Mouse (Mus musculus) neural tube, embryonic 11.5 days (tissue): ENCODE results near the gene Top1. TPM values are rescaled to one million over a fixed set of nuclear protein-coding genes. Genes with fewer than 3 reads are reported as not detected.

Experiments
- ATAC-seq: fragments of 200-750 bp; cut with Nextera tagmentation; 2 replicates; pipeline ENCODE4 v1.8.0; 2017; ENCODE audit warnings: moderate number of reproducible peaks, mild to moderate bottlenecking, moderate TSS enrichment, moderate library complexity; ENCODE audit not compliant: insufficient read depth, low FRiP score, low TSS enrichment
- DNase-seq: peaks from one replicate; pipeline ENCODE4 v3.0.0-alpha.2; 2015; ENCODE audit warnings: low spot score
- H3K27ac ChIP-seq: fragments of 300-500 bp; sonication (generic); 2 replicates; pipeline ENCODE4 v1.5.1; 2014; ENCODE audit warnings: low read depth, mild to moderate bottlenecking, low read length
- H3K27me3 ChIP-seq: fragments of 300-500 bp; sonication (generic); 2 replicates; pipeline ENCODE4 v1.6.1; 2014; ENCODE audit warnings: mild to moderate bottlenecking, low read length, mixed read lengths; ENCODE audit not compliant: control insufficient read depth, insufficient read depth
- H3K36me3 ChIP-seq: fragments of 300-500 bp; sonication (generic); 2 replicates; pipeline ENCODE4 v1.6.1; 2014; ENCODE audit warnings: mild to moderate bottlenecking, low read length, moderate library complexity, mixed read lengths; ENCODE audit not compliant: control insufficient read depth, insufficient read depth
- H3K4me1 ChIP-seq: fragments of 300-500 bp; sonication (generic); 2 replicates; pipeline ENCODE4 v1.6.1; 2014; ENCODE audit warnings: low read length, mixed read lengths; ENCODE audit not compliant: control insufficient read depth, insufficient read depth
- H3K4me2 ChIP-seq: fragments of 300-500 bp; sonication (generic); 2 replicates; pipeline ENCODE4 v1.6.1; 2014; ENCODE audit warnings: low read depth, mild to moderate bottlenecking, moderate library complexity
- H3K4me3 ChIP-seq: fragments of 300-500 bp; sonication (generic); 2 replicates; pipeline ENCODE4 v1.5.1; 2014; ENCODE audit warnings: low read depth, low read length
- H3K9ac ChIP-seq: fragments of 300-500 bp; sonication (generic); 2 replicates; pipeline ENCODE4 v1.6.1; 2014; ENCODE audit warnings: mild to moderate bottlenecking, low read length
- H3K9me3 ChIP-seq: fragments of 300-500 bp; sonication (generic); 2 replicates; pipeline ENCODE4 v1.6.1; 2016; ENCODE audit warnings: low read length; ENCODE audit not compliant: control insufficient read depth
- WGBS: fragments of 180-500 bp; shearing (Covaris S2); extraction: QIAGEN DNeasy Blood & Tissue Kit; methylation state at CpG from one replicate; pipeline ENCODE4 v1.1.7; 2014; 5-methylcytosine and 5-hydroxymethylcytosine counted together
- polyA plus RNA-seq: library from polyadenylated mRNA; unstranded; fragments of >200 nt; fragmentation: Nextera tagmentation; extraction: Ambion mirVana; gene quantifications from 2 replicates; pipeline ENCODE4 v1.2.1, GENCODE M21; 2014

The Top1 gene
- 101 and 105 TPM in 2 replicates for polyA plus RNA-seq

GRCm38 (mm10) chr2:160645614-160646137 is at the start of gene Top1:
Gene Top1 (plus strand): TSS chr2:160645888.
- Histone ChIP-seq H3K27me3 (no peaks in the 10 kb centered on the region), H3K36me3 (no peaks in the 10 kb centered on the region), H3K4me2 (peak within 1 kb of the TSS; percentile 42), H3K9ac (peak within 1 kb of the TSS; percentile 100), H3K9me3 (no peaks in the 10 kb centered on the region), H3K4me1 (peaks cover 13% of the 10 kb centered on the region), H3K4me3 (peak within 1 kb of the TSS; percentile 98), H3K27ac (peak within 1 kb of the TSS; percentile 97)
- ATAC-seq = peak; percentile 93
- under 1% methylated on average over 49 of the region's 50 CpGs for WGBS
- peak; percentile 100 for DNase-seq

GRCm38 (mm10) chr2:160597582-160598281 is 48.0 kb upstream of the Top1 start:
- H3K4me3 ChIP-seq = no peak overlapping the region
- peak; percentile 61 for ATAC-seq
- 36% methylated on average over 12 of the region's 12 CpGs for WGBS
- DNase-seq = peak; percentile 80
- no peak overlapping the region for H3K9ac ChIP-seq
- no peaks in the 10 kb centered on the region for H3K9me3 ChIP-seq
- H3K27ac ChIP-seq = no peak overlapping the region
- H3K27me3 ChIP-seq = no peaks in the 10 kb centered on the region
- no peak overlapping the region for H3K4me2 ChIP-seq
- no peaks in the 10 kb centered on the region for H3K4me1 ChIP-seq
- no peaks in the 10 kb centered on the region for H3K36me3 ChIP-seq

DNA sequence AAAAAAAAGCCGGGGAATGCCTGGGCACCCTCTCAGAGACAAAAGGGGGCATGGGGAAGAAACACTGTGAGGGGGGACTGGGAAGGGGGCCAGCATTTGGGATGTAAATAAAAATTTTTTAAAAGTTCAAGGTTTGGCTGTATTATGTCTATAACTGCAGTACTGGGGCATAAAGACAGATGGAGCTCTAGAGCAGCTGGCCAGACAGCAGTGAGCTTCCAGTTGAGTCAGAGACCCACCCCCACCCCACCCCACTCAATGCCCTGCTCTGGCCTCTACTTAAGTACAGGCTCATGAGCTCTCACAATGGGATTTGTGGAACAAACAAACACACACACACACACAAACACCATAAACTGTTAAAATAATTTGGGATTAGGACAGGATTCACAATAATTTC is 43.9 kb upstream of the Top1 start:
- DNase-seq = no peak
- WGBS = 53% methylated on average over 1 of the region's 1 CpGs

GRCm38 (mm10) chr2:160603154-160603933 is 42.3 kb upstream of the Top1 start:
- WGBS = 56% methylated on average over 10 of the region's 10 CpGs
- ATAC-seq (no peak), DNase-seq (no peak)

More for the DNA sequence above, 43.9 kb upstream of the Top1 start:
- Histone ChIP-seq H3K9ac (no peak overlapping the region), H3K27ac (no peak overlapping the region), H3K4me3 (no peak overlapping the region), H3K9me3 (no peaks in the 10 kb centered on the region), H3K4me2 (no peak overlapping the region), H3K4me1 (no peaks in the 10 kb centered on the region), H3K36me3 (no peaks in the 10 kb centered on the region), H3K27me3 (no peaks in the 10 kb centered on the region)
- no peak for ATAC-seq

GRCm38 (mm10) chr2:160610012-160610411 is 35.7 kb upstream of the Top1 start:
- no peak overlapping the region for H3K4me3 ChIP-seq
- 69% methylated on average over 2 of the region's 2 CpGs for WGBS
- DNase-seq (no peak), ATAC-seq (no peak)
- H3K9ac ChIP-seq = no peak overlapping the region
- H3K4me1 ChIP-seq = no peaks in the 10 kb centered on the region
- H3K27me3 ChIP-seq = no peaks in the 10 kb centered on the region
- no peaks in the 10 kb centered on the region for H3K9me3 ChIP-seq
- H3K4me2 ChIP-seq = no peak overlapping the region
- no peaks in the 10 kb centered on the region for H3K36me3 ChIP-seq
- H3K27ac ChIP-seq = no peak overlapping the region

More at GRCm38 (mm10) chr2:160603154-160603933, 42.3 kb upstream of the Top1 start:
- Histone ChIP-seq H3K27me3 (no peaks in the 10 kb centered on the region), H3K4me2 (no peak overlapping the region), H3K27ac (no peak overlapping the region), H3K9me3 (no peaks in the 10 kb centered on the region), H3K4me3 (no peak overlapping the region), H3K9ac (no peak overlapping the region), H3K4me1 (no peaks in the 10 kb centered on the region), H3K36me3 (no peaks in the 10 kb centered on the region)

- no peaks in the 10 kb centered on the region for H3K9me3 ChIP-seq
- no peak overlapping the region for H3K27ac ChIP-seq
- ATAC-seq (no peak), DNase-seq (no peak)
- 88% methylated on average over 5 of the region's 5 CpGs for WGBS
- no peaks in the 10 kb centered on the region for H3K4me1 ChIP-seq
- H3K27me3 ChIP-seq = no peaks in the 10 kb centered on the region
- H3K9ac ChIP-seq = no peak overlapping the region
- no peak overlapping the region for H3K4me3 ChIP-seq
- no peaks in the 10 kb centered on the region for H3K36me3 ChIP-seq
- H3K4me2 ChIP-seq = no peak overlapping the region
These were observed 32.3 kb upstream of the Top1 start for GRCm38 (mm10) chr2:160613186-160613919.

- no peak overlapping the region for H3K9ac ChIP-seq
- no peak for ATAC-seq
- no peak overlapping the region for H3K4me2 ChIP-seq
- 92% methylated on average over 6 of the region's 6 CpGs for WGBS
- no peak overlapping the region for H3K27ac ChIP-seq
- H3K4me3 ChIP-seq = no peak overlapping the region
- no peak for DNase-seq
- no peaks in the 10 kb centered on the region for H3K36me3 ChIP-seq
- H3K27me3 ChIP-seq = no peaks in the 10 kb centered on the region
- no peaks in the 10 kb centered on the region for H3K9me3 ChIP-seq
- H3K4me1 ChIP-seq = no peaks in the 10 kb centered on the region
These were observed 27.9 kb upstream of the Top1 start for GRCm38 (mm10) chr2:160617741-160618140.

GRCm38 (mm10) chr2:160618619-160619220 is 27.0 kb upstream of the Top1 start:
- no peaks in the 10 kb centered on the region for H3K27me3 ChIP-seq
- DNase-seq = no peak

More at GRCm38 (mm10) chr2:160618619-160619220, 27.0 kb upstream of the Top1 start:
- 33% methylated on average over 6 of the region's 6 CpGs for WGBS
- no peak for ATAC-seq
- Histone ChIP-seq H3K4me3 (no peak overlapping the region), H3K36me3 (no peaks in the 10 kb centered on the region), H3K27ac (no peak overlapping the region), H3K4me2 (no peak overlapping the region), H3K9me3 (no peaks in the 10 kb centered on the region), H3K9ac (no peak overlapping the region), H3K4me1 (no peaks in the 10 kb centered on the region)
